Mouse (Mus musculus) kidney, adult 8-10 months (tissue): Measurements from ENCODE around the gene Adcy2.
A peak's percentile ranks its signal among the peaks of the same experiment; 100 is the strongest.

ENCODE experiments used
- DNase-seq, 2 experiments: peaks; one replicate each; pipeline ENCODE4 v3.0.0; 2022

Adcy2 gene

DNA sequence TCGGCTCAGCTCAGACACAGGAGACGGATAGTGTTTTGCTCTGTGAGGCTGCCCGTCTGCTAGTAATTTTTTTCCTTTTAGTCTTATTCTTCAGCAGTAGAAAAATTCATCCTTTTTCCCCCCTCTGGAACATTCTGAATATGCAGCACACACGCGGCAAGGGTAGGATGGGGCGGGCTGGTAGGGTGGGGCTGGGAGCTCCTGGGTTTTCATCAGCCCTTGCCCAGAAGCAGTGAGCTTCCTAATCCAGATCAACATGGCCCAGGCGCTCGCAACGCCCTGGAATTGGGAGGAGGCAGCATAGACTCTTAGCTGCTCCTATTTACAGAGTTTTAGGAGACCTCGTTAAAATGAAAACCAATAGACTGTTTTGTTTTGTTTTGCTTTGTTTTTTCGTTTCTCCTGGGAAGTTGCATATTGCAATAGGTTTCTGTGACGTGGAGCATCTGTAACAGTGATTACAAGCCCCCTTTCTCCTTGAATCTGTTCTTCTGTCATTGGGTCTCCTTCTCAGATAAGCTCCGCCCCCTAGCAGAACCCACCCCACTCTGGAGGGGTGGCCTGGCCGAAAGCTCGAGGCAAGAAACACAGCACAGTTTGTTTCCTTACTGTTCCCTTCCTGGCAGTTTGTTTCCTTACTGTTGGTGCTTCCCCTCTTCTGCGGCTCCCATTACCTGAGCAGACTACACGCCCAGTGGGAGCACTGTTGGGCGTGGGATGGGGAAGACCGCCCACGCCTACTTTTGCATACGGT lies 391.5 kb downstream of the Adcy2 start:
- no peak for DNase-seq

DNA sequence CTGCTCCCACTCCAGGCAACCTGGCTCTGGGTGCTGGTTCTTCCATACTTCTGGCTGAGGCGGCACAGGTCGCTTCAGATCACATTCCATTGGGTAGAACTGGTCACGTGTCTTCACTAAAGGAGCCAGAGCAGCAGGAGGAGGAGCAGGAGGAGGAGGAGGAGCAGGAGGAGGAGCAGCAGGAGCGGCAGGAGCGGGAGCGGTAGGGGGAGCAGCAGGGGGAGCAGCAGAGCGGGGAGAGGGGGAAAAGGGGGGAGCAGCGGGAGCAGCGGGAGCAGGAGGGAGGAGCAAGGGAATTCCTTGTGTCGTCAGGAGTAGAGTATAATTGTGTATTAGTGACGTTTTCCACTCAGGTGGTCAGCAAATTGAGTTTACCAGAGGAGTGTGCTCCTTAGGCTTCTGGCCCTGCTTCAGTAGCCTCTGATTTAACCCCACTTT lies 393.6 kb downstream of the Adcy2 start:
- peak; percentile 42 to 63 for DNase-seq

DNA sequence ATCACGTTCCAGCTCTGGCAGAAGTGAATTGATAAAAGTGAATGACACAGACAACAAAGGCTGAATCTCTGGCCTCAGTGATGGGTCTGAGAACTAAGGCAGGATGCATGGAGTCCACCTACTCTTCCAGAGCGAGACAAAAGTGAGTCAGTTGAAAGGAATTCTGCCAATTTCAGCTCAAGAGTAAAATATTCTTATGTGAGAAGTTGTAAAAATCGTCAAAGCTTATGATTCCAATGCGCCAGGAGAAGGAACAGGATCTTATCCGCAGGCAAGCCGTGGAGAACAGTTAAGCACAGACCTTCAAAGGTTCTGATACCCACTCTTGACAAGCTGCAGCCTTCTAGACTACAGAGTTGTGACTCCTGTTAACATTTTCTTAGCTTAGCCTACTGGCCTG lies 396.3 kb downstream of the Adcy2 start:
- no peak for DNase-seq

DNA sequence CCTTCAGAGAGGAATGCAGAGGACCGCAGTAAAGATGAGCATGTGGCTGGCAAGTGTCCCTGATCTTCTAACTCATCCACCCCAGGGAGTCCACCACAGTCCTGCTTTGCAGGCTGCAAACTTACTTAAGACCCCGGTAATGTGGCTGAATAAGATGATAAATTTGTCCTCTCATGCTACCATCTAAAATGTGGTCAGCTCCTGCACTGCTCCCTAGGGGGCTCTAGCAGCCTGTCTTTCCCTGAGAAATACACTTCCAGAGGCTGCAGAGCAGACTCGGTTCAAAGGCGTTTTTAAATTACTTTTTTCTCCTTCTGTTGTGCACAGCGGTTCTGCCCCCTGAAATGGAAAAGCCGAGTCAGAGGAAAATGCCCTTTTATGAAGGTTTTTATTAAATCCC lies 398.2 kb downstream of the Adcy2 start:
- no peak for DNase-seq

DNA sequence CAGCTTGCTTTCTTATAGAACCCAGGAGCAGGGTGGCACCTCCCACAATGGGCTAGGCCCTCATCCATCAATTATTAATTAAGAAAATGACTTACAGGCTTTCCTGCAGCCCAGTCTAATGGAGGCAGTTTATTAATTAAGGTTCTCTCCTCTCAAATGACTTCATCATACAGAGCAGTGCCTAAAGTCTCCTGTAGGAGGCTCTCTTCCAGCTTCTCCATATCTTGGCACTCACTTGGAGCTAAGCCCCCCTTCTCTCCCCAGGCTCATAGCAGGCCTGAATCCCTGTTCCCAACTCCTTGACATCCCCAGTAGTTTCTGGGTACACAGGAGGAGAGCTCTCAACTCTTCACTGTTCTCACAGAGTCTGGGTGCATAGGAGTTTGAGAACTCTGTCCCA lies 400.4 kb downstream of the Adcy2 start:
- DNase-seq: no peak

DNA sequence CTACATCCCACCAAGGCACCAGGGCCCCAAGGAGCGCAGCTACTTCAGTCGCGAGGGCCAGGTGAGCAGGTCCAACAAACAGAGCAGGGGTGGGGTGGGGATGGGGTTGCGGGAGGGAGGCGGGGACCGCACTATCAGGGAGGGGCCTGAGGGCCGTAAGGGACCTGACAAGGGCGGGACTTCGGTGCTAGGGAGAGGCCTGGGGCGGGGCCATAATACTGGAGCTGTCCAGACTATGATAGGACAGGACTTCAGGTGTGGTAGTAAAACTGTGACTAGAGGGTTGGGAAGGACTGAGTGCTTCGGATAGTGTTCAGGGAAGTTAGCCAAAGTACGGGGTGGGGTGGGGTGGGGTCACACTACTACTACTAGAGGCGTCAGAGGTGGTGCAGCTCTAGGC lies 401.7 kb downstream of the Adcy2 start:
- no peak for DNase-seq

DNA sequence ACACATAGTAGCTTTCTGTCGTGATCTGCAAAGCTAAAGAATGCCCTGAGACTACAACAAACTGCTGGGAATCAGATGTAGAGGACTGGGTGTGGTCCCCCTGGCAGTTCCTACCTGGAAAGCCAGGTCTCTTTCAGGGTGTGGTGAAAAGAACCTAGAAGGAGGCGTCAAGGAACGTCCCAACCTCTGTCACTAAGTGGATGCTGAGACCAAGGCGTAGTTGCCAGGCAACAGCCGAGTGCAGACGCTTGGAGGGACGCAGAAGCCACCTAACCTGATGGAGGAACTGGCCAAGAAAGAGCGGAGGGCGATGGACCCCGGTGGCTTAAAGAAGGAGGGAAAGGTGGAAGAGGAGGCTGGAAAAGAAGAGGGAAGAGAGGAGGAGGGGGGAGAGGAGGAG lies 402.1 kb downstream of the Adcy2 start, which contains the start of gene 1700001L19Rik:
1700001L19Rik (plus strand) TSS at position 223 of the 400 bp plus-strand sequence.
- no peak for DNase-seq

DNA sequence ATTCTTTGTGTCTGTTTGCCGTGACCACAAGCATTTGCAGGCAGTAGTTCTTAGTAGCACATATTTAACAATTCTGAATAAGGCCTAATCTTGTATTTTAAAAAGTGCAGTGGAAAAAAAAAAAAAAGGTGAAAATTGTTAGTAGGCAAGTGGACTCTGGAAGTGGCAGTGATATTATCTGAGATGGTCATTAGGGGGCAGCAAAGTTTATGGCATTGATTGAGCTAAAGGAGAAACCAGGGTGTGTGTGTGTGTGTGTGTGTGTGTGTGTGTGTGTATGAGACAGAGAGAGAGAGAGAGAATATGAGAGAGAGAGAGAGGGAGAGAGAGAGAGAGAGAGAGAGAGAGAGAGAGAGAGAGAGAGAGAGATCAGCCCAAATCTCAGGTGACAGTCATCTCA lies 405.5 kb downstream of the Adcy2 start:
- DNase-seq: no peak

DNA sequence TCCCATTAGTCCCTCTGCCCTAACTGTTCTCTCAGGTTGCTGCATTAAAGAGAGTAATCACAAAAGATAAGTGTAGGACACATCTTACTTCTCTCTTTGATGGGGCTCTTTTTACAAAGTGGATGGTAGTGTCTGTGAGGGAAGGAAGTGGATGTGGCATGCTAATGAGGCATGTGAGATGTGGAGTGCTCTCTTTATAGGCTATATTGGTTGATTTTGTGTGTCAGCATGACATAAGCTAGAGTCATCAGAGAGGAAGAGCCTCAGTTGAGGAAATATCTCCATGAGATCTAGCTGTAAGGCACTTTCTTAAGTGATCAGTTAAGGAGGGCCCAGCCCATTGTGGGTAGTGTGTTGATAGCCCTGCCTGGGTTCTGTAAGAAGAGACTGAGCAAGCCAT lies 411.0 kb downstream of the Adcy2 start:
- no peak for DNase-seq

DNA sequence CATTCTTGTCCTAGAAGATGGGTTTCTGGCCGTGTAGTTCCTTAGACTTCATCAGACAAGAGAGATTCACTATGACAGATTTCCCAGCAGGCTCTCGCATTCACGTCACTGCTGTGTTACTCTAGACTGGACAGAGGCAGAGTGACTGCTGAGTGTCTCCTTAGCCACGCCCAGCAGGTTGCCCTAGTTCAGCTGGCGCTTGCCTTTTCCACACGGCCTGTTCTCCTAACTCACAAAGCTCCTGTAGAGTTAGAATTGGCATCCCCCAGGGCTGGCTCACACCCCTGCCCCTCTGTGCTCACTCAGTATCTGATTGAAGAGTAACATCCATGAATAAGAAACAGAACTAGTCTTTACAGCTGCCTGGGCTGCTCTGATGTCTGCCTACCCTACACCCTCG lies 413.9 kb downstream of the Adcy2 start:
- DNase-seq: no peak

DNA sequence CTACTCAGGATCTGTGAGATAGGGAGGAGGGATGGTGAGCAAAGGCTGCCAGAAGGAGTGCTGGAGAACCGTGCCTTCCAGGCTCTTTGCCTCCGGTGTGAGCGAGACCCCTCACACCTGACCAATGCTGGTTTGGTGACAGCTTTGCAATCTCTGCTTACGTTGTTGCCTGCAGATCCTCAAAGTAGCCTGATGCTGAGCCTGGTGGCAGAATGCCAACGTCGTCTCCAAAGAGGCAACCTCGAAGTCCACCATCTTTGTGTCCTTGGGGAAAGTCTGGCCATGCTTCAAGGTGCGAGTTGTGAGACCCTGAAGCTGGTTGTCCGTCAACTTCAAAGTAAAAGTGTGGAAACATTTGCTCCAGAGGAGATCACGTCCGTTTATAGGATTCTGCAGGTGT lies 415.4 kb downstream of the Adcy2 start:
- DNase-seq: no peak

DNA sequence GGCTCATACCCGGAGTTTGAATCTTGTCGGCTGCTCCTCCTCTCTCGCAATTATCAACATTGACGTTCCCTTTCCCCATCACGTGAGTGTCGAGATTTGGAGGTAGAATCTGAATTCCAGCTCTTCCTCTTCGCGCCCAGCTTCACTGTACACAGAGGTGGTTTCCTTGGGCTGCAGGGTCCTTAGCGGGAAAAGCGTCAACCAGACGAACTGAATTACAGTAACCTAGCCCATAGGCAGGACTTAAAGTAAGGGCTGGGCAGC lies 416.9 kb downstream of the Adcy2 start:
- no peak for DNase-seq

DNA sequence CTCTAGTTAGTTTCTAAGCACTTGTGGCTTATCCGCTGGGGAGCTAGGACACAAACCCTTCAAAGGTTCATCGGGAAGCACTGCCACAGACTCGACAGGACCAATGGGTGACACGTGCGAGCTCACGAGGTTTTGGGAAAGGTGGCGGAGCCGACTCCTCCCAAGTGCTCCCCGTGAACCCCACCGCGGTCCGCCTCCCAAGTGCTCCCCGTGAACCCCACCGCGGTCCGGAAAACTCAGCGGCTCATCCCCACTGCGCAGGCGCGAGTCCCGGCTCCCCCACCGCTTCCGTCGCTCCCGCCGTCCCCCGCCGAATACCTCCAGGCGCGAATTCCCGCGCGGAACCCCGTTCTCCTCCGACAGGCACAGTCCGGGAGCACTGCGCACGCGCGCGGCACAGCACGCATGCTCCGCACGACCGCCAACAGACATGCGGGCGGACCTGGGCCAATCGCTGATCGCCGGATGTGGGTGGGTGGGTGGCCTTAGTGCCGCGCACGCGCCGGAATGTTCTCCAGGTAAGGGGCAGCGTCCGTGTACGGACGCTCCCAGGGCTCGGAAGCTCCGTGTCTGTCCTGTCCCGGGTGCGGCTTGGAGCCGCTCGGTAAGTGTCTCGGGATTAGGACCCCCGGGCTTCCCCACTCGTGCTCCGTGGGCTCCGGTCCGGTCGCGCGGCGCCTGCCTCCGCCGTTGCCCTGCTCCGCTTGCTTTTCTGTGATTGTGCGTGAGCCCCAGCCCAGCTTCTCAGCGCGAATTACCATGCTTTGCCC lies 417.4 kb downstream of the Adcy2 start, which contains the start of the genes Mtrr and Fastkd3:
Mtrr (minus strand) TSS at position 403 of the 770 bp plus-strand sequence.
Fastkd3 (plus strand) TSS at position 488 of the 770 bp plus-strand sequence.
- DNase-seq: peak; percentile 98

DNA sequence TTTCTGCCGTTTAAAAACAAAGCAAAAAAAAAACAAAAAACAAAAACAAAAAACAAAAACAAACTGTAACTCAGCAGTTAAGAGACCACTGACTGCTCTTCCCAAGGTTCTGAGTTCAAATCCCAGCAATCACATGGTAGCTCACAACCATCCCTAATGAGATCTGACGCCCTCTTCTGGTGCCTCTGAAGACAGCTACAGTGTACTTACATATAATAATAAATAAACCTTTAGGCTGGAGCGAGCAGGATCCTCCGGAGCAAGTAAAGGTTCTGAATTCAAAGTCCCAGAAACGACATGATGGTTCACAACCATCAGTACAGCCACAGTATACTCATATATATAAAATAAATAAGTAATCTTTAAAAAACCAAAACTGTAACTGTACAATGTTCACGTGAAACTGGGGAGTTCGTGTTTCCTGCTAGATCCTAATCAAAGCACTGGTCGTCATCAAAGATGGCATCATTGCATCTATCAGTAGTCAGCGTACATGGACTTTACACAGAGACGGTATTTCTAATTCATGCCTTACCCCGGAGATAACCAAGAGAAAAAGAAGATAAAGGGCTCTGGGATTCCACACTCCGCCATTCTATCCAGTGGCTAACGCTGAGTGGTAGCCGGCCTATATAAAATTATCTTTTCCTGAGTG lies 418.1 kb downstream of the Adcy2 start:
- no peak for DNase-seq

DNA sequence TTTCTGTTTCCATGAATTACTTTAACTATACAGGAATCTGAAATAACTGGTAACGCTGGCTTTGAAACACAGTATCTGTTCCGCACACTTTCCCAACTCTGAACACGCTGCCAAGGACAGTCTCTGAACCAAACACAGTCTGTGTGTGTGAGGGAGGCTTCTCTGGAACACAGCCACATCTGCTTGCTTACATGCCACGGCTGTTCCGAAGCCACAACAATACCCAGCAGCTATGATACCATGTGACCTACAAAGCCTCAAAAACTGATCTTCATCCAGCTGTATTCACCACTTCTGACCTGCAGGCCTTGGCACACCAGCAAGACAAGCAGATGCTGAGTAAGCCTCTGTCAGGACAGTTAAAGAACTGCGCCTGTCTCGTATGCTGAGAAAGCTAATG lies 421.4 kb downstream of the Adcy2 start:
- DNase-seq: no peak

DNA sequence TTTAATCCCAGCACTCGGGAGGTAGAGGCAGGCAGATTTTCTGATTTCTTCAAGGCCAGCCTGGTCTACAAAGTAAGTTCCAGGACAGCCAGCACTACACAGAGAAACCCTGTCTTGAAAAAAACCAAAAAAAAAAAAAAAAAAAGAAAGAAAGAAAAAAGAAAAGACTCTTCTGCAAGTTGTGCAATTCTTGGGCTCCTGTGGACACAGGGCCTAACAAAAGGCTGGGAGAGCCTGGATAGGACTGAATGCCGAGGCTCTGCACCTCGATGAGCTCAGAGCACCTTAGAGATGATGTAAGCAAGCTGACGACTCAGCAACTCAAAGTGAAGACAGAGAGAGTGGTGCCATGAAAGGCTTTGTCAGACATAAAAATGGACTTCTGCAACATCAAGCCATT lies 424.9 kb downstream of the Adcy2 start:
- DNase-seq: no peak

DNA sequence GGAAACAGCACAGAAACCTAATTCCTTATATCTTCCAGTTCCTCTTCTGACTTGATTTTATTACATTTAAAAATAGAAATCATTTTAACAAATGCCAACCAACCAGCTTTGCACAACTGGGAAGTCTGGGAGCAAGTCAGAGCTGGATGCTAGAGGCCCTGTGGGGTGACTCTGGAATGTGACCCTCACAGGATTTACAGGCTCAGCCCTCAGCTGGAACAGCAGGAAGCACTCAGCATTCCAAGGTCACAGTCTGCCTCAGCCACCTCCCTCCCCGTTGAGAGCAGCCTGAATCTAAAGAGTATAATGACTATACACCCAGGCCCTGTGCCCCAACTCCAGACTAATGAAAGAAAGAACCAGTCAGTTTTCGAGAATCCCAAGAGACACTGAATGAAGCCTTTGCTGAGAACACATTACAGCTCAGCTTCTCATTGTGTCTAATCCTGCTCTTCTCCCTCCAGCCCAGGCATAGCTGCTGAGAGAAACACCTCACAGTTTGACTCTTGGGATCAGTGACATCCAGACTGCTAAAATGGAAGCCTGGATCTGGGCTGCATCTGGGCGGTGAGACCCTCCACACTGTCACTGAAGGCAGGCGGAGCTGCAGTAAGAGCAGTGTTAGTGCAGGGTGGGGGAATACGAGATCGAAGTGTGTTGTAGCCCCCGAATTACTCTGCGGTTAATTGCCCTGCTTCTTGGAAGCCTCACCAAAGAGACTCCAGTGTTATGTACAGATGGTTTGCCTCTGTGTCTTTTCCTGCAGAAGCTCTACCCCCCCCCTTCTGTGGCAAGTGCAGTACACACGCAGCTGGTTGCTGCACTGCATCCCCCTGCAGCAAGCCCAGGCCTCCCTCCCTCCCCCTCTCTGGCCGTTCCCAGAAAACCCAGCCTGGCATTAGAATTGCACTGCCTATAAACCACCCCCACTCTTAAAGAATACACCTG lies 426.1 kb downstream of the Adcy2 start:
- DNase-seq: peak; percentile 56 to 69

DNA sequence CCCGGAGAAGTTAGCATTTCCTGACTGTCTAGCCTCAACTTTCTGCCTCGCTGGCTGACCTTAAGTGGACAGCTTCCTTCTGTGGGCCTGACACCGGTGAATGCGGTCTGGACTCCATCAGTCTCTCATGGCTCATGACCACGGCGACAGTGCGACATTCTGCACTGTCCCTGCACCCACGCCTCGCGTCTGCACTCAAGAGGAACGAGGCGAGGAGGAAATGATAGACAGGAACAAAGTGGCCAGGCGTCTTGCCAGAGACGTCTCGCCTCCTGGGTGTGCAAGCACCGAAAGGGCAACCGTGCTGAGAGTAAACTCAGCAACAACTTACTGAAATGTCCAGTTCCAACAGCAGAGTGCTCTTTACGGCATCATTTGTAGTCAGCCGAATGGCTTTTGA lies 427.1 kb downstream of the Adcy2 start:
- no peak for DNase-seq
